Mouse (Mus musculus) liver, adult 2 months (tissue): ENCODE measurements around the gene Mlana. TPM values are rescaled to one million over a fixed set of nuclear protein-coding genes. Genes with fewer than 3 reads are reported as not detected.

ENCODE experiments used
- DNase-seq: peaks from one replicate; pipeline ENCODE4 v3.0.0-alpha.2; 2011; ENCODE audit warnings: low read depth, low spot score; ENCODE audit errors: extremely low read depth
- H3K27ac ChIP-seq: fragments of 200-500 bp; replicated peaks from 2 replicates; pipeline ENCODE4 v1.5.1; 2012; ENCODE audit warnings: low read depth, mild to moderate bottlenecking, control low read depth, inconsistent platforms, low read length; ENCODE audit not compliant: insufficient read depth
- H3K27me3 ChIP-seq: fragments of 200-500 bp; 2 replicates; pipeline ENCODE4 v1.6.1; 2012; ENCODE audit warnings: mild to moderate bottlenecking, moderate library complexity, low read length, inconsistent platforms; ENCODE audit not compliant: control insufficient read depth, insufficient read depth
- H3K36me3 ChIP-seq: fragments of 200-500 bp; 2 replicates; pipeline ENCODE4 v1.6.1; 2012; ENCODE audit warnings: low read length, inconsistent platforms; ENCODE audit not compliant: control insufficient read depth, insufficient read depth
- H3K4me1 ChIP-seq: fragments of 200-500 bp; 2 replicates; pipeline ENCODE4 v1.6.1; 2011; ENCODE audit warnings: low read length; ENCODE audit not compliant: control insufficient read depth, insufficient read depth
- H3K4me3 ChIP-seq: fragments of 200-500 bp; 2 replicates; pipeline ENCODE4 v1.5.1; 2011; ENCODE audit warnings: low read depth, mild to moderate bottlenecking, control low read depth, low read length, moderate library complexity; ENCODE audit not compliant: insufficient read depth
- H3K79me2 ChIP-seq: fragments of 200-500 bp; 2 replicates; pipeline ENCODE4 v1.6.1; 2012; ENCODE audit warnings: inconsistent platforms, mild to moderate bottlenecking, low read length, moderate library complexity; ENCODE audit not compliant: control insufficient read depth, insufficient read depth
- H3K9ac ChIP-seq: fragments of 200-500 bp; 2 replicates; pipeline ENCODE4 v1.6.1; 2012; ENCODE audit warnings: low read depth, mild to moderate bottlenecking, control low read depth, inconsistent platforms, low read length
- CTCF ChIP-seq: fragments of 200-500 bp; IDR thresholded peaks from 2 replicates; pipeline ENCODE4 v1.5.1; 2011; ENCODE audit warnings: low read depth, low read length, control low read depth
- POLR2A ChIP-seq: fragments of 200-500 bp; IDR thresholded peaks from 2 replicates; pipeline ENCODE4 v1.6.1; 2011; ENCODE audit warnings: low read length, control low read depth; ENCODE audit not compliant: insufficient read depth; ENCODE audit errors: extremely low read depth
- WGBS: fragments of 180-500 bp; shearing (Covaris S2); methylation state at CpG from one replicate; pipeline ENCODE4 v1.1.7; 2018; 5-methylcytosine and 5-hydroxymethylcytosine counted together
- polyA plus RNA-seq: library from polyadenylated mRNA; depleted of rRNA; stranded (reverse); fragments of >200 nt; gene quantifications from 2 replicates; pipeline ENCODE4 v1.2.3, GENCODE M21; 2012
- total RNA-seq: library from RNA; depleted of rRNA; stranded (reverse); fragments of >200 nt; gene quantifications from 2 replicates; pipeline ENCODE4 v1.2.3, GENCODE M21; 2014

The Mlana gene
- total and polyA plus RNA-seq, 2 experiments = not detected

- WGBS = 88% methylated on average over 6 of the region's 6 CpGs
- no peak overlapping the region for H3K27ac ChIP-seq
- no peak for TF ChIP-seq CTCF
- no peak for TF ChIP-seq POLR2A
- H3K79me2 ChIP-seq = no peaks in the 10 kb centered on the region
- no peak overlapping the region for H3K9ac ChIP-seq
- no peak for DNase-seq
- H3K27me3 ChIP-seq = no peaks in the 10 kb centered on the region
- peaks cover 10% of the 10 kb centered on the region for H3K4me1 ChIP-seq
- H3K4me3 ChIP-seq = no peak overlapping the region
- H3K36me3 ChIP-seq = no peaks in the 10 kb centered on the region
Measured at GRCm38 (mm10) chr19:29670247-29670646, 27.4 kb upstream of the Mlana start.

- Histone ChIP-seq H3K79me2 (no peaks in the 10 kb centered on the region), H3K36me3 (no peaks in the 10 kb centered on the region), H3K27ac (no peak overlapping the region), H3K4me3 (no peak overlapping the region), H3K4me1 (peaks cover 10% of the 10 kb centered on the region), H3K27me3 (no peaks in the 10 kb centered on the region), H3K9ac (no peak overlapping the region)
- TF ChIP-seq CTCF (no peak), POLR2A (no peak)
- 89% methylated on average over 2 of the region's 2 CpGs for WGBS
- DNase-seq = no peak
Measured at GRCm38 (mm10) chr19:29671160-29671559, 26.5 kb upstream of the Mlana start.

GRCm38 (mm10) chr19:29672660-29673059 is 25.0 kb upstream of the Mlana start:
- H3K36me3 ChIP-seq = no peaks in the 10 kb centered on the region
- peaks cover 10% of the 10 kb centered on the region for H3K4me1 ChIP-seq
- no peak for DNase-seq
- H3K9ac ChIP-seq = no peak overlapping the region
- no peak overlapping the region for H3K4me3 ChIP-seq
- no peaks in the 10 kb centered on the region for H3K79me2 ChIP-seq
- 95% methylated on average over 13 of the region's 13 CpGs for WGBS
- H3K27me3 ChIP-seq = no peaks in the 10 kb centered on the region
- no peak overlapping the region for H3K27ac ChIP-seq
- TF ChIP-seq POLR2A = no peak

GRCm38 (mm10) chr19:29674946-29675345 is 22.7 kb upstream of the Mlana start:
- Histone ChIP-seq H3K79me2 (no peaks in the 10 kb centered on the region), H3K36me3 (no peaks in the 10 kb centered on the region), H3K27ac (peak overlapping the region; percentile 3; the same call in 1 of the 2 replicates), H3K27me3 (no peaks in the 10 kb centered on the region), H3K9ac (no peak overlapping the region), H3K4me3 (no peak overlapping the region), H3K4me1 (peaks cover 6% of the 10 kb centered on the region; the same call in 1 of the 2 replicates)
- TF ChIP-seq POLR2A (no peak), CTCF (no peak)
- 83% methylated on average over 7 of the region's 7 CpGs for WGBS
- peak; percentile 33 for DNase-seq

GRCm38 (mm10) chr19:29675562-29676078 is 22.0 kb upstream of the Mlana start:
- H3K36me3 ChIP-seq = no peaks in the 10 kb centered on the region
- H3K9ac ChIP-seq = no peak overlapping the region
- TF ChIP-seq POLR2A = no peak
- TF ChIP-seq CTCF = no peak
- no peak overlapping the region for H3K4me3 ChIP-seq
- H3K4me1 ChIP-seq = peaks cover 6% of the 10 kb centered on the region; the same call in 1 of the 2 replicates
- peak overlapping the region; percentile 57 for H3K27ac ChIP-seq
- no peaks in the 10 kb centered on the region for H3K79me2 ChIP-seq
- peak; percentile 81 for DNase-seq
- 13% methylated on average over 9 of the region's 9 CpGs for WGBS
- H3K27me3 ChIP-seq = no peaks in the 10 kb centered on the region

GRCm38 (mm10) chr19:29676479-29677193 is 21.0 kb upstream of the Mlana start:
- no peak overlapping the region for H3K4me3 ChIP-seq
- H3K4me1 ChIP-seq = peaks cover 6% of the 10 kb centered on the region; the same call in 1 of the 2 replicates
- no peaks in the 10 kb centered on the region for H3K27me3 ChIP-seq
- TF ChIP-seq POLR2A = no peak
- TF ChIP-seq CTCF = peak; percentile 28; the same call in 1 of the 2 replicates
- H3K9ac ChIP-seq = no peak overlapping the region
- H3K36me3 ChIP-seq = no peaks in the 10 kb centered on the region
- WGBS = 27% methylated on average over 10 of the region's 10 CpGs
- peak; percentile 97 for DNase-seq
- H3K27ac ChIP-seq = peak overlapping the region; percentile 57; the same call in 1 of the 2 replicates
- H3K79me2 ChIP-seq = no peaks in the 10 kb centered on the region
